Mouse (Mus musculus) small intestine, adult 2 months (tissue): ENCODE data around the gene Acy3.

Source experiments
- CTCF ChIP-seq: fragments of 200-500 bp; IDR thresholded peaks from 2 replicates; pipeline ENCODE4 v1.5.1; 2012; ENCODE audit warnings: low read depth, mild to moderate bottlenecking, control low read depth, inconsistent platforms, low read length, moderate library complexity, mixed read lengths; ENCODE audit not compliant: insufficient replicate concordance, insufficient read length; ENCODE audit errors: extremely low read depth
- POLR2A ChIP-seq: fragments of 200-500 bp; IDR thresholded peaks from 2 replicates; pipeline ENCODE4 v1.6.1; 2012; ENCODE audit warnings: low read depth, mild to moderate bottlenecking, control low read depth, inconsistent platforms, low read length, moderate library complexity

DNA sequence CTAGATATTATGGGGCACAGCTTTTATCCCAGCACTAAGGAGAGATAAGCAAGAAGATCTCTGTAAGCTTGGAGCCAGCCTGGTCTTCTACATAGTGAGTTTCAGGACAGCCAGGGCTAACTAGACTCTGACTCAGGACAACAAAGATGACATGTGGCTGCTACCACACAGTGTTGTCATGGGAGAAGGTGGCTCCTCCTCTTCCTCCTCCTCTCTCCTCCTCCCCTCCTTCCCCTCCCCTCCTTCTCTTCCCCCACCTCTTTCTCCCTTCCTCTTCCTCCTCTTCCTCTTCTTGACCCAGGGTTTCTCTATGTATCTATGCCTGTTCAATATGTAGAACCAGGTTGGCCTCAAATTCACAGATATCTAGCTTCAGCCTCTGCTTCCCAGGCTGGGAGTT lies 34.9 kb upstream of the Acy3 start:
- TF ChIP-seq CTCF (no peak), POLR2A (no peak)
